Mouse (Mus musculus): ENCODE results near the gene Cela2a. TPM values are rescaled to one million over a fixed set of nuclear protein-coding genes. Genes with fewer than 3 reads are reported as not detected.

Gene Cela2a
- not detected for polyA plus RNA-seq (2015; fragmentation: Illumina TruSeq; extraction: RNeasy Lipid Tissue Mini Kit (QIAGEN cat#74804); ENCODE audit: low read depth, low replicate concordance)

DNA sequence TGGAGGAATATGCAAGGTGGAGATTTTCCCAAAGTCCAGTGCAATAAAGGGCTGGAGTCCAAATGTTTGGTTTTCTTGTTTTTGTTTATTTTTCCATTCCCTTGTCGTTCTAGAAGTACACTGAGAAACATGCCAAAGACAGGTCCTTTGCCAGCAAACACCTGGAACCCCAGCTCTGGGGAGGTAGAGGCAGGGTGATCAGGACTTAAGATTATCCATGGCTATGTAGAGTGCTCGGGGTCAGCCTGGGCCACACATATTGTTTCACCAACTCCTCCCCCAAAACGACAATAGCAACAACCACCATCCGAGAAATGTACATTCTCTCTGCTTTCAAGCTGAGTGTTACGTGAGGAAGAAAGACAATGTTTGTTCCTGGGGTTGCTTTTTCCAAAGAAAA, at the start of gene Cela2a:
Cela2a (minus strand) TSS at position 101 of the 400 bp plus-strand sequence.

DNA sequence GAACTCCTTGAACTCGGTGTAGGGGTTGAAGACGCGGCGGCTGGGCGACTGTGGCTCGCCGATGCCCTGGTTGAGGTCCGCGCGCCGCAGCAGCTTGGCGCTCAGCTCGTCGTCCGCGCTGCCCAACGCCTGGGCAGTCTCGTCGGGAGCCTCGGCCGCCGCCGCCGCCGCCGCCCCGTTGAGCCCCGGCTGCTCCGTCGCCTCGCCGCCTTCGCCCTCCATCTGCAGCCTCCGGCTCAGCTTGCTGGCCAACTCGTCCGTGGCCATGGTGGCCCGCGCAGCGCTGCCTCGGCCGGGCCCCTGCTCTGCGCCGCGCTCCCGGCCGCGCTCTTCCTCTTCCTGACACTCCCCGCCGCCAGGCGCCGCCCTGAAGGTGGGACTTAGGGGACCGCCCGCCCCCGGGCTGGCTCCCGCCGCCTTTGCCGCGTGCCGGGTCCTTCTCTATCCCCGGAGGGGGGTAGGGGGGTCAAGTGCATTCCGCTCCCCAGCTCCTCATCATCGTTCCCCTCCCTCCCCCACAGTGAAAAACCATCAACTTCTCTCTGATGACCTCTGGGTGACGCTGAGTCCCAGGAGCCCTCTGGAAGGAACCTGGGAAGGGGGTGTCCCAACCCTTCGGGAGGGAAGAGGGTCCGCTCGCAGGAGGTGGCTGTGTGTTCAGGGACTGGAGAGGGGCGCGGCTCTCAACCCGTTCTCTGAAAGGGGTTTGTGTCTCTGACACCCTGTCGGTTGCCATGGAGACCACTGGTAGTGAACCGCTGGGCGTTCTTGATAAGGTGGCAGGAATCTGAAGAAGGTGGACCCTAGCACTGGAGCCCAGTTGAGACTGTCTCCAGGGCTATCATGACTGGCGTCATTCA, 48.9 kb upstream of the Cela2a start, which contains the start of gene Efhd2:
Efhd2 (minus strand) TSS at position 320 of the 860 bp plus-strand sequence.

DNA sequence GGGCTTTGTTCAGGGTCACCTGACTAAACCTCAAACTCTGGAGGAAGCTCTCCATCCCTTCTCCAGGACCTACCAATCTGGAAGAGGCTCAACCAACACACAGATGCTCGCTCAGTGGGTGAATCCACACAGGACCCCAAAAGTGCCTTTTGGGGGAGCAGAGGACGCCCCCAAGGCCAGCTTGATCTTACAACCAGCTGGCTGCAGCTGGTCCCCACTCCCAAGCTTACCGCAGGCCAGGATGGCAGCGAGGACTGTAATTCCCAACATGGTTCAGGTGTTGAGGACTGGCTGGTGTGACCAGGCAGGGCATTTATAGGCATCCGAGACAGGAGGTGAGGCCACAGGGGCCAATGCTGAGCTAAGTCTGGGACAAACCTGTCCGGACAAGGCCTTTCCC, 20.0 kb upstream of the Cela2a start, which contains the start of gene Ctrc:
Ctrc (minus strand) TSS at position 361 of the 400 bp plus-strand sequence.

DNA sequence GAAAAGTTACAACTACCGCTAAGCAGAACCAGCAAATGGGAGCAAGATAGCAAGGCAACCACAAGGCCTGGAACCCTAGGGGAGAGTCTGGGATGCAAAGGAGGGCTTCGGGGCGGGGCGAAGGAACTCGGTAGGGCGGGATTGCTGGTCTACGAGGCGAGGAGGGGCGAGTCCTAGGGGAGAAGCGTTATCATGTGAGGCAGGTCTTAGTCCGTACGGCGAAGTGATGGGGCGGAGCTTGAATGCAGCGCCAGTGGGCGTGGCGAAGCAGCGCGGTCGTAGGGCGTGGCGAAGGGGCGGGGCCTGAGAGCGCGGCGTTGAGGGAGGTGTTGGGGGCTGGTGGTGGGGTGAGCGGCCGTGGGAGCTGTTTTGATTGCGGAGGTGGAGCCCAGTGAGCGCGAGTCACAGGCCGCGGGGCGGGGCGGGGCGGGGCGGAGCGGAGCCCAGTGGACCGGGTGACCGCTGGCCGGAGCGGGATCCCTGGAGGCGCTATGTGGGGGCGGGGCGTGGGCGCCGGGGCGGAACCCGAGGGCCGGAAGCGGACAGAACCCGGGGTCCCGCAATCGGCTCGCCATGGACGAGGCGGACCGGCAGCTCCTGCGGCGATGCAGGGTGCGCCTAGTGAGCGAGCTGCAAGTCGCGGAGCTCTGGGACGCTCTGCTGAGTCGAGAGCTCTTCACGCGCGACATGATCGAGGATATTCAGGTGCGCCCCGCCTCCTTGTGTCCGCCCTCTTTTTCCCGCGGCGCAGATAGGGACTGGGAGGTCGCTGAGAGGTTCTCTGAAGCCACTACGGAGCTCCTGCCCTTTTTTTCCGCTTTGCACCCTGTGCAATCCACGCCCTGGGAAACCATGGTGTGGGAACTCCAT, 32.4 kb downstream of the Cela2a start, which contains the start of gene Casp9:
Casp9 (plus strand) TSS at position 331 of the 870 bp plus-strand sequence.

DNA sequence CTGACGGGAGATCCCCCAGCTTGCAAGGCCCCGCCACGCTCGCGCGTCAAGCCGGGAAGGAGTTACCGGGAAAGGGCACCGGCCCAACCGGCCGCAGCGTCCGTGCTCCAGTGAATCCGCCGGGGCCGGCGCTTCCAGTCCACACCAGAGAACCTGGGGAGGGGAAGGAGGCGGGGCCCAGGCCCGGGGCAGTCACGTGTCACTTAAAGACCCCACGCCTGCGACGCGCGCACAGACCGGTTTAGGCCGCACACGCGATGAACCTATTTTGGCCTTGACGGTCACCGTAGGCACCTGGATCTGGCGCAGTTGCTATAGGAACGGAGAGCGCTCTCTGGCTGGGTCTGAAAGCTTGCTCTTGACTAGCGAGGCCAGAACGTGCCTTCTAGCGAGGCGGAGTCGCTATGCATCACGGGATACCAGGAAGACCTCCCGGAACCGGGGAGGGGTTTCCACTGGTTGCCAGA, 35.4 kb downstream of the Cela2a start, which contains the start of gene Dnajc16:
Dnajc16 (minus strand) TSS at position 408 of the 467 bp plus-strand sequence.

Other genes with a start within 250 kb of the Cela2a start
- gene Fblim1, start 220.1 kb downstream of the Cela2a start, polyA plus RNA-seq (2015; fragmentation: Illumina TruSeq; extraction: RNeasy Lipid Tissue Mini Kit (QIAGEN cat#74804); ENCODE audit: low read depth, low replicate concordance) = 1.2 TPM
- 0.43 TPM for gene Tmem82, start 207.5 kb downstream of the Cela2a start, polyA plus RNA-seq (2015; fragmentation: Illumina TruSeq; extraction: RNeasy Lipid Tissue Mini Kit (QIAGEN cat#74804); ENCODE audit: low read depth, low replicate concordance)
- 8.2 TPM for gene Slc25a34, start 202.3 kb downstream of the Cela2a start, polyA plus RNA-seq (2015; fragmentation: Illumina TruSeq; extraction: RNeasy Lipid Tissue Mini Kit (QIAGEN cat#74804); ENCODE audit: low read depth, low replicate concordance)
- gene Plekhm2, start 161.3 kb downstream of the Cela2a start, polyA plus RNA-seq (2015; fragmentation: Illumina TruSeq; extraction: RNeasy Lipid Tissue Mini Kit (QIAGEN cat#74804); ENCODE audit: low read depth, low replicate concordance) = 66.4 TPM
- gene Rsc1a1, start 140.6 kb downstream of the Cela2a start, polyA plus RNA-seq (2015; fragmentation: Illumina TruSeq; extraction: RNeasy Lipid Tissue Mini Kit (QIAGEN cat#74804); ENCODE audit: low read depth, low replicate concordance) = 6.5 TPM
- gene Ddi2, start 102.7 kb downstream of the Cela2a start, polyA plus RNA-seq (2015; fragmentation: Illumina TruSeq; extraction: RNeasy Lipid Tissue Mini Kit (QIAGEN cat#74804); ENCODE audit: low read depth, low replicate concordance) = 20.2 TPM
- gene Agmat, start 79.5 kb downstream of the Cela2a start, polyA plus RNA-seq (2015; fragmentation: Illumina TruSeq; extraction: RNeasy Lipid Tissue Mini Kit (QIAGEN cat#74804); ENCODE audit: low read depth, low replicate concordance) = 2.3 TPM
- gene Dnajc16, start 35.2 kb downstream of the Cela2a start, polyA plus RNA-seq (2015; fragmentation: Illumina TruSeq; extraction: RNeasy Lipid Tissue Mini Kit (QIAGEN cat#74804); ENCODE audit: low read depth, low replicate concordance) = 28.5 TPM
- 16.7 TPM for gene Casp9, start 32.5 kb downstream of the Cela2a start, polyA plus RNA-seq (2015; fragmentation: Illumina TruSeq; extraction: RNeasy Lipid Tissue Mini Kit (QIAGEN cat#74804); ENCODE audit: low read depth, low replicate concordance)
- not detected for gene Ctrc, start 20.2 kb upstream of the Cela2a start, polyA plus RNA-seq (2015; fragmentation: Illumina TruSeq; extraction: RNeasy Lipid Tissue Mini Kit (QIAGEN cat#74804); ENCODE audit: low read depth, low replicate concordance)
- 233 TPM for gene Efhd2, start 48.8 kb upstream of the Cela2a start, polyA plus RNA-seq (2015; fragmentation: Illumina TruSeq; extraction: RNeasy Lipid Tissue Mini Kit (QIAGEN cat#74804); ENCODE audit: low read depth, low replicate concordance)
- 10.1 TPM for gene Fhad1, start 188.9 kb upstream of the Cela2a start, polyA plus RNA-seq (2015; fragmentation: Illumina TruSeq; extraction: RNeasy Lipid Tissue Mini Kit (QIAGEN cat#74804); ENCODE audit: low read depth, low replicate concordance)

Measured in brain, adult 10 weeks (tissue).